Mouse (Mus musculus) kidney, adult 11 months (tissue): ENCODE data around the gene Pif1.

Source experiments
- DNase-seq: peaks from one replicate; pipeline ENCODE4 v3.0.0; 2022

Gene Pif1

DNA sequence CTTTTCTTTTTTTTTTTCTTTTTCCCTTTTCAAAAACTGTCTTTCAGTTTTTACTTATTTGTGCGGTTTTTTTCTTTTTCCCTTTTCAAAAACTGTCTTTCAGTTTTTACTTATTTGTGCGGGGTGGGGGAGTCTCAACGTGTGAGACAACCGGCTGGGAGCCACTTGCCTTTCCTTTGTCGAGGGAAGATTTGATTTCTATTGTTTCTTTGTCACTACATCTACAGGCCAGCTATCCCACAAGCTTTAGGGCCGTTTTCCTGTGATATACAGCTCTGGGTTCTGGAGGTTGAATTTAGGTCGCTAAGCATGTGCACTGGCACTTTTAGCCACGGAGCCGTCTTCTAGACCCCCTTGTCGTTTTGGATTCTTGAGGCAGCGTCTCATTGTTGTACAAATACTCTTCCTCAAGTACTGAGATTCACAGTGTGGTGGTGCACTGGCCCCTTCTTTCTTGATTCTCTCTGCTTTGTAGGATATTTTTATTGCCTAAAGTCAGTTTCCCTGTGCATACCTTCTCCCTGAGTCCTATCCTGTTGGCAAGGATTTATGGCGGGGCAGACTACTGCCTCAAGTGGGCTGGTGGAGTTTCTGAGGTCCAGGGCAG lies 54.6 kb downstream of the Pif1 start:
- DNase-seq: no peak

DNA sequence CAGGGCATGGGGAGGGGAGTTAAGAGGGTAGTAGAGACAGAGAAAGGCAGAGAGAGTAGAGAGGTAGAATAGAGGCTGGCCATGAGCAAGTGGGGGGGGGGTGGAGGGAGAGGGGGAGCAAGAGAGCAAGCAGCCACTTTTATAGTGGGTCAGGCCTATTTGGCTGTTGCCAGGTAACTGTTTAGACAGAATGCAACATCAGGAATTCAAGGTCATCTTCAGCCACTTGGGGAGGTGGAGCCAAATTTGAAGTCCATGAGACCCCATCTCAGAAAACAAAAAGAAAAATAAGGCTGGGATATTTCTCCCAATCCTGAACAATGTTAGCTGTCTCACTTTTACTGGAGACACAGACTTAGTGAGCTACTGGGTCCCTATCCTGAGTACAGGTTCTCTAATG lies 55.6 kb downstream of the Pif1 start:
- DNase-seq: no peak

DNA sequence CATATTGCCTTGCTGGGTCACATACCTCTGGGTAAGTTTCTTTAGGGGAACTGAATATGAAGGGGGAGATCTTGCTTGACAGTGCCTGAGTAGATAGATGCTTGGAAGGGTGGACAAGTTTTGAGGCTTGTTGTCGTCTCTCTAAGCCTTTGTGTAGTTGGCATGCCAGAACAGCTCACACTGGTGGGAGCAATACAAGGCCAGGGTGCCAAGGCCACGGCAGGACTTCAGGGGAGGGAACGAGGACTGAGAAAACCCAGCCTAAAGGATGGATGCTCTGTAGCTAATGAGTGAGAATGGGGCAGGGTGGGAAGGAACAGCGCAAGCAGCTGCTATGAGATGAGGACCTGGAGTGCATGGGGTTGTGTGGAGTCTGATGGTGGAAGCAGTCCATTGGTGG lies 58.0 kb downstream of the Pif1 start:
- no peak for DNase-seq
